Mouse (Mus musculus) monocyte, adult 2 months (primary cell): ENCODE results near the gene Fgf5.

ENCODE experiments used
- DNase-seq, 2 experiments: peaks; one replicate each; pipeline ENCODE4 v3.0.0; 2022; ENCODE audit warnings: low spot score in 2 of 2, low read depth in 1 of 2

Gene Fgf5

GRCm38 (mm10) chr5:98253838-98254821, at the start of gene Fgf5:
Fgf5 (plus strand) TSS chr5:98254184.
- no peak for DNase-seq

GRCm38 (mm10) chr5:98212501-98212900, 41.5 kb upstream of the Fgf5 start:
- no peak for DNase-seq

- no peak for DNase-seq
Observed at GRCm38 (mm10) chr5:98221956-98222355, 32.0 kb upstream of the Fgf5 start.

- no peak for DNase-seq
Observed at GRCm38 (mm10) chr5:98226710-98227109, 27.3 kb upstream of the Fgf5 start.

- DNase-seq: no peak
Observed at GRCm38 (mm10) chr5:98229456-98229855, 24.5 kb upstream of the Fgf5 start.

GRCm38 (mm10) chr5:98238466-98238865, 15.5 kb upstream of the Fgf5 start:
- DNase-seq: no peak

- DNase-seq: no peak
Observed at GRCm38 (mm10) chr5:98241322-98241829, 12.6 kb upstream of the Fgf5 start.

- no peak for DNase-seq
Observed at GRCm38 (mm10) chr5:98245303-98245702, 8.7 kb upstream of the Fgf5 start.

GRCm38 (mm10) chr5:98245976-98246375, 8.0 kb upstream of the Fgf5 start:
- DNase-seq: no peak

- DNase-seq: no peak
Observed at GRCm38 (mm10) chr5:98246826-98247225, 7.2 kb upstream of the Fgf5 start.

- no peak for DNase-seq
Observed at GRCm38 (mm10) chr5:98247516-98247915, 6.5 kb upstream of the Fgf5 start.

- no peak for DNase-seq
Observed at GRCm38 (mm10) chr5:98253147-98253546, 837 bp upstream of the Fgf5 start.

GRCm38 (mm10) chr5:98255176-98255575, 1.2 kb downstream of the Fgf5 start:
- no peak for DNase-seq

- no peak for DNase-seq
Observed at GRCm38 (mm10) chr5:98255760-98256490, 1.9 kb downstream of the Fgf5 start.

GRCm38 (mm10) chr5:98275318-98275818, 21.4 kb downstream of the Fgf5 start:
- no peak for DNase-seq

GRCm38 (mm10) chr5:98281993-98282392, 28.0 kb downstream of the Fgf5 start:
- DNase-seq: no peak

- no peak for DNase-seq
Observed at GRCm38 (mm10) chr5:98283696-98284478, 29.9 kb downstream of the Fgf5 start.

GRCm38 (mm10) chr5:98290642-98291041, 36.7 kb downstream of the Fgf5 start:
- no peak for DNase-seq

GRCm38 (mm10) chr5:98292388-98293048, 38.5 kb downstream of the Fgf5 start:
- no peak for DNase-seq

GRCm38 (mm10) chr5:98293049-98293715, 39.2 kb downstream of the Fgf5 start:
- no peak for DNase-seq
